Mouse (Mus musculus) right cerebral cortex, postnatal 4 days (tissue): Measurements from ENCODE around the gene 1810009J06Rik.
"Not testable (repeated sequence)": the region's sequence is repeated elsewhere in the genome, so short reads cannot be mapped to it uniquely, and the experiment has no call there.

ENCODE experiments used
- DNase-seq: peaks from one replicate; pipeline ENCODE4 v3.0.0-alpha.2; 2022

The 1810009J06Rik gene

DNA sequence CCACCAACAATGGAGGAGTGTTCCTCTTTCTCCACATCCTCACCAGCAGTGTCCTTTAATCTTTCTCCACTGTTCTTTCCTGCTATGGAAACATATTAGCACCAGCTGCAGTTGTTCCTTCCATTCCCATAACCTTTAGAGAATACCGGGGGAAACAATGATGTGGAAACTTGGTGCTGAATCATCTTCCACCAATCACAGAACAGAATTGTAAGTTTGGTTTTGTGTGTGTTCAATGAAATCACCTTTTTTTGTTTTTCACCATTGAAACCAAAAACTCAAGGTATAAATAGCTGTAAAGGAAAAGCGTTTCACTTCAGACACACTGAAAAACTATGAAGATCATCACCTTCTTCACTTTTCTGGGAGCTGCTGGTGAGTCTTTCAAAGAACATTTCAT is at the start of gene 1810009J06Rik:
Gene 1810009J06Rik (plus strand): TSS at position 301 of the 400 bp plus-strand sequence.
- not testable (repeated sequence) for DNase-seq

DNA sequence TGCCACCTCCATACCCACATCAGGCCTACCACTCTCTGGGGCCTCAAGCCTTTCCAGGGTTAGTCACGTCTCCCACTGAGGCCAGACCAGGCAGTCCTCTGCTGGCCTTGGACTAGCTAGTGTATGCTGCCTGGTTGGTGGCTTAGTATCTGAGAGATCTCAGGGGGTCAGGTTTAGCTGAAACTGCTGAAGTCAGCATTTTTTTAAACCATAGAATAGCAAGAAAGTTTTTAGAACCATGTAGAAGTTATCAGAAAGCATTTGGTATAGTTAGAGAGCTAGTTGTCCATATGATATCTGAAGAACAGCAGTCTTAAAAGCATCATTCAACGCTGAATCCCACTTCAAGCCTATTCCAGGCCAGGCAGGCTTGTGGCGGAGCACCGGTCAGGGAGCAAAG is 44.6 kb upstream of the 1810009J06Rik start:
- DNase-seq = no peak

DNA sequence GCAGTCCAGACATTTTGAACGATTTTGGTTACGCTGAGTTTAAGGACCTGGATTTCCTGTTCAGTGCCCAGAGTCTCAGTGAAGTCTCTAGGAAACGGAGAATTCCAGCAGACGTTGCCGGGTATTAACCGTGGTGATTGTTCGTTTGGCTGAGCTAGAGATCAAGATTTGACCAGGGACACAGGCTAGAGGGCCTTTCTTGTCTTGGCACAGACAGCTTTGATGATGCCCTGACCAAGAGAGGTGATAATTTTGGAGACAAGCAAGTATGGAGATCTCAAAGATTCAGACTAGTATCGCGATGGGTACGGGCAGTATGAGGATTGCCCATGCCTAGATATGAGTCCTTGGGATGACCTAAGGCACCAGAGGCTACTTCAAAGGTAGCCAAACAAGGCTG is 24.1 kb upstream of the 1810009J06Rik start, which contains the start of gene 1700074P13Rik:
Gene 1700074P13Rik (minus strand): TSS at position 101 of the 400 bp plus-strand sequence.
- DNase-seq = no peak

DNA sequence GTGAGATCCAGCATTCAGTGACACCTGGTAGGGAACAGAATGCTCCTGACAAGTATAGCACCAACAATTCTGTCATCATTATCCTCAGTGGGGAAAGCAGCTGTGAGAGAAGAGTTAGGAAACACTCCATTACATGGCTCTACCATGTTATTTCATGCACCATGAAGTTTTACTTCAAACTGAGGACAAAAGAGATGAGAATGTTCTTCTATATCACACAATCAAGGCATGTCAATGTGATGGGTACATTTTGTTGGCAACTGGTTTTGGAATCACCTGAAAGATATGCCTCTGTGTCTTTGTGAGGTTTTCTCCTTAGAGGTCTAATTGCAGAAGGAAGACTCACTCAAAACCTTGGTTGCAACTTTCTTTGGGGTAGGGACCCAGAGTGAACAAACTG is 12.8 kb upstream of the 1810009J06Rik start, which contains the start of gene Gm4744:
Gene Gm4744 (minus strand): TSS at position 101 of the 400 bp plus-strand sequence.
- DNase-seq = no peak

- DNase-seq = no peak
These were observed 10.8 kb upstream of the 1810009J06Rik start for GRCm38 (mm10) chr6:40953716-40954115.

DNA sequence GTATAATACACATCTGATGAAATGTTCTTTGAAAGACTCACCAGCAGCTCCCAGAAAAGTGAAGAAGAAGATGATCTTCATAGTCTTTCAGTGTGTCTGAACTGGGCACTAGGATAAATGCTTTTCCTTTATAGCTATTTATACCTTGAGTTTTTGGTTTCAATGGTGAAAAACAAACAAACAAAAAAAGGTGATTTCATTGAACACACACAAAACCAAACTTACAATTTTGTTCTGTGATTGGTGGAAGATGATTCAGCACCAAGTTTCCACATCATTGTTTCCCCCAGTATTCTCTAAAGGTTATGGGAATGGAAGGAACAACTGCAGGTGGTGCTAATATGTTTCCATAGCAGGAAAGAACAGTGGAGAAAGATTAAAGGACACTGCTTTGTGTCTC is 34.8 kb downstream of the 1810009J06Rik start, which contains the start of gene Gm2663:
Gene Gm2663 (minus strand): TSS at position 101 of the 400 bp plus-strand sequence.
- DNase-seq = not testable (repeated sequence)

- DNase-seq = no peak
These were observed 50.5 kb downstream of the 1810009J06Rik start for GRCm38 (mm10) chr6:41015065-41015464.
